Comparison of ENCODE assay signal across 8 mouse cellular contexts in the genomic region with DNA sequence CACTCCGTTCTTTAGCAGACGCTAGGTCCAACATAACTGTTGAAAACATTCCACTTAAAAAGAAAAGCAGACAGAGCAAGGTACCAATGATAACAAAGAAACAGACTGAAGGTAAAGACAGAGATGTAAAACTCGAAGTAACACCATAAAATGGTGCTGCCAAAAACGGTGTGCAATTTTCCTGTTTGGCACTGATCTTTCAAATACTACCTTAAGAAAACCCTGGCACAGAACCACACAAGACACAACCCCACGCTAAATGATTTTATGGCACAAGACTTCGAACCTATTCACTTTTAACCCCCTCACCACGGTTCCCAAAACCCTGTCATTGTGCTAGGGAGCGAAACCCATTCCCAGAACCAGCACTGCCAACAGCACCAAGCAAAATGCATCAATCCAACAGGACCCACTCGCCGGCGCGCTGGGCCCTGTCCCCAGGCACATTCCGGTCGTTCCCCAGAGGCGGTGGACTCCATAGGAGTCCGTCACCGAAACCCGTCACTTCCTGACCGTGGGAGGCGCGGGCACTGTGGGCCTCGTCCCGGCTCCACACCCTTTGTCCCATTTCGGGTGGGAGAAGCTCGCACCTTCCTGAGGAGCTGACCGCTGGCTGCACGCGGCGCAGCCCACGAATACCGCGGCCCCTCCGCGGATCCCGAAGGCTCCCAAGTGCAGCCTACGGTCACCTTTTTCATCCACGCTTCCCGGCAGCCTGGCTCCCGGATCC. TPM values are rescaled to one million over a fixed set of nuclear protein-coding genes. Genes with fewer than 3 reads are reported as not detected.
DNase-seq lines count a peak whose midpoint lies in the region; ATAC-seq lines count a peak whose summit lies in the region.

No protein-coding gene starts in this region.

- peak; percentile 42; the same call in 1 of the 2 replicates for ATAC-seq in frontal cortex, adult (ENCODE audit: low TSS enrichment)
- no peak; the same call in 1 of the 2 replicates for ATAC-seq in hindbrain, embryonic 13.5 days (ENCODE audit: low FRiP score)
- no peak; the same call in 1 of the 2 replicates for ATAC-seq in stomach, embryonic 14.5 days (ENCODE audit: insufficient number of reproducible peaks, insufficient read depth, low FRiP score, low read depth)

- under 1% methylated on average over 37 of the region's 39 CpGs for WGBS in hindbrain, embryonic 13.5 days
- WGBS in midbrain, embryonic 10.5 days: under 1% methylated on average over 39 of the region's 39 CpGs
- 2% methylated on average over 37 of the region's 39 CpGs for WGBS in stomach, embryonic 14.5 days

- peak overlapping the region; percentile 86 for H3K27ac ChIP-seq in hindbrain, embryonic 13.5 days
- peak overlapping the region; percentile 98 for H3K27ac ChIP-seq in midbrain, embryonic 10.5 days (replicated peaks)
- peak overlapping the region; percentile 81 for H3K27ac ChIP-seq in stomach, embryonic 14.5 days (ENCODE audit: low read length)

- H3K27me3 ChIP-seq in hindbrain, embryonic 13.5 days: no peaks in the 10 kb centered on the region
- H3K27me3 ChIP-seq in midbrain, embryonic 10.5 days (ENCODE audit: low read depth, poor library complexity, severe bottlenecking): no peaks in the 10 kb centered on the region
- H3K27me3 ChIP-seq in stomach, embryonic 14.5 days (ENCODE audit: control insufficient read depth, insufficient read depth, low read length): no peaks in the 10 kb centered on the region

- peaks cover 47% of the 10 kb centered on the region for H3K4me1 ChIP-seq in hindbrain, embryonic 13.5 days (replicated peaks)
- peaks cover 27% of the 10 kb centered on the region for H3K4me1 ChIP-seq in midbrain, embryonic 10.5 days
- peaks cover 9% of the 10 kb centered on the region; the same call in 1 of the 2 replicates for H3K4me1 ChIP-seq in stomach, embryonic 14.5 days (ENCODE audit: control insufficient read depth, insufficient read depth, low read length)

- peak overlapping the region; percentile 99 for H3K4me2 ChIP-seq in hindbrain, embryonic 13.5 days
- H3K4me2 ChIP-seq in stomach, embryonic 14.5 days (replicated peaks; ENCODE audit: low read depth, low read length): peak overlapping the region; percentile 71

- DNase-seq in layer of hippocampus, adult 11-12 months (ENCODE audit: low spot score): peak; percentile 37
- DNase-seq in layer of hippocampus, adult 9-10 months (ENCODE audit: low spot score): no peak
- peak; percentile 23 for DNase-seq in c-Kit-positive CD71-negative TER-119-negative erythroid progenitor cells, embryonic 14.5 days (ENCODE audit: low read depth)
- DNase-seq in left cerebral cortex, postnatal 14 days (ENCODE audit: low spot score in 2 of 2): peak; percentile 47 to 54
- DNase-seq in midbrain, embryonic 10.5 days (ENCODE audit: low spot score): peak; percentile 55

- H3K36me3 ChIP-seq in hindbrain, embryonic 13.5 days: peaks cover 26% of the 10 kb centered on the region
- peaks cover 45% of the 10 kb centered on the region for H3K36me3 ChIP-seq in midbrain, embryonic 10.5 days
- peaks cover 24% of the 10 kb centered on the region; the same call in 1 of the 2 replicates for H3K36me3 ChIP-seq in stomach, embryonic 14.5 days (ENCODE audit: control insufficient read depth, insufficient read depth, low read length)

- peak overlapping the region; percentile 76 for H3K4me3 ChIP-seq in hindbrain, embryonic 13.5 days
- H3K4me3 ChIP-seq in midbrain, embryonic 10.5 days: peak overlapping the region; percentile 99
- H3K4me3 ChIP-seq in stomach, embryonic 14.5 days (ENCODE audit: low read depth, low read length): peak overlapping the region; percentile 97

- intact Hi-C loops in left cerebral cortex, postnatal 14 days (cut with DNase I): no loop called here

- H3K9me3 ChIP-seq in hindbrain, embryonic 13.5 days: no peaks in the 10 kb centered on the region
- H3K9me3 ChIP-seq in midbrain, embryonic 10.5 days (replicated peaks): no peaks in the 10 kb centered on the region
- no peaks in the 10 kb centered on the region for H3K9me3 ChIP-seq in stomach, embryonic 14.5 days (ENCODE audit: control insufficient read depth, low read depth, low read length)

- peak overlapping the region; percentile 92 for H3K9ac ChIP-seq in hindbrain, embryonic 13.5 days
- H3K9ac ChIP-seq in stomach, embryonic 14.5 days (replicated peaks; ENCODE audit: low read depth, low read length): peak overlapping the region; percentile 96

RNA-seq across cellular contexts. Expression of a gene that starts 0.6 kb away (rescaled TPM):
- polyA plus RNA-seq in hindbrain, embryonic 13.5 days (2015; fragmentation: Nextera tagmentation; extraction: Ambion mirVana): 6.3 and 7.1 TPM in 2 replicates
- total RNA-seq in left cerebral cortex, postnatal 14 days (2021): 10 to 100 TPM; 26.0 to 27.9 TPM
- 6.8 and 8.5 TPM in 2 replicates for polyA plus RNA-seq in midbrain, embryonic 10.5 days (2016; fragmentation: Nextera tagmentation; extraction: Ambion mirVana)
- polyA plus RNA-seq in stomach, embryonic 14.5 days (2014; fragmentation: Nextera tagmentation; extraction: Ambion mirVana): 9.7 and 11.7 TPM in 2 replicates

RNA-seq across cellular contexts. Expression of a gene that starts 0.9 kb away (rescaled TPM):
- 18.3 and 18.8 TPM in 2 replicates for polyA plus RNA-seq in hindbrain, embryonic 13.5 days (2015; fragmentation: Nextera tagmentation; extraction: Ambion mirVana)
- 10 to 100 TPM; 19.8 to 22.9 TPM for total RNA-seq in left cerebral cortex, postnatal 14 days (2021)
- polyA plus RNA-seq in midbrain, embryonic 10.5 days (2016; fragmentation: Nextera tagmentation; extraction: Ambion mirVana): 27.0 and 34.9 TPM in 2 replicates
- polyA plus RNA-seq in stomach, embryonic 14.5 days (2014; fragmentation: Nextera tagmentation; extraction: Ambion mirVana): 17.1 and 18.7 TPM in 2 replicates

RNA-seq across cellular contexts. Expression of a gene that starts 54.5 kb away (rescaled TPM):
- polyA plus RNA-seq in hindbrain, embryonic 13.5 days (2015; fragmentation: Nextera tagmentation; extraction: Ambion mirVana): 104 and 116 TPM in 2 replicates
- total RNA-seq in left cerebral cortex, postnatal 14 days (2021): 10 to 100 TPM in 1 of 2 experiments, 1 to 10 TPM in 1; 5.3 to 10.4 TPM
- polyA plus RNA-seq in midbrain, embryonic 10.5 days (2016; fragmentation: Nextera tagmentation; extraction: Ambion mirVana): 442 and 466 TPM in 2 replicates
- 139 and 150 TPM in 2 replicates for polyA plus RNA-seq in stomach, embryonic 14.5 days (2014; fragmentation: Nextera tagmentation; extraction: Ambion mirVana)
